Mouse (Mus musculus): ENCODE measurements around the gene Ttc28. TPM values are rescaled to one million over a fixed set of nuclear protein-coding genes. Genes with fewer than 3 reads are reported as not detected.
A peak's percentile ranks its signal among the peaks of the same experiment; 100 is the strongest.
"Not testable (repeated sequence)": the region's sequence is repeated elsewhere in the genome, so short reads cannot be mapped to it uniquely, and the experiment has no call there.

The Ttc28 gene
- total RNA-seq (2012; rRNA removed), result 5.2 and 5.8 TPM in 2 replicates

DNA sequence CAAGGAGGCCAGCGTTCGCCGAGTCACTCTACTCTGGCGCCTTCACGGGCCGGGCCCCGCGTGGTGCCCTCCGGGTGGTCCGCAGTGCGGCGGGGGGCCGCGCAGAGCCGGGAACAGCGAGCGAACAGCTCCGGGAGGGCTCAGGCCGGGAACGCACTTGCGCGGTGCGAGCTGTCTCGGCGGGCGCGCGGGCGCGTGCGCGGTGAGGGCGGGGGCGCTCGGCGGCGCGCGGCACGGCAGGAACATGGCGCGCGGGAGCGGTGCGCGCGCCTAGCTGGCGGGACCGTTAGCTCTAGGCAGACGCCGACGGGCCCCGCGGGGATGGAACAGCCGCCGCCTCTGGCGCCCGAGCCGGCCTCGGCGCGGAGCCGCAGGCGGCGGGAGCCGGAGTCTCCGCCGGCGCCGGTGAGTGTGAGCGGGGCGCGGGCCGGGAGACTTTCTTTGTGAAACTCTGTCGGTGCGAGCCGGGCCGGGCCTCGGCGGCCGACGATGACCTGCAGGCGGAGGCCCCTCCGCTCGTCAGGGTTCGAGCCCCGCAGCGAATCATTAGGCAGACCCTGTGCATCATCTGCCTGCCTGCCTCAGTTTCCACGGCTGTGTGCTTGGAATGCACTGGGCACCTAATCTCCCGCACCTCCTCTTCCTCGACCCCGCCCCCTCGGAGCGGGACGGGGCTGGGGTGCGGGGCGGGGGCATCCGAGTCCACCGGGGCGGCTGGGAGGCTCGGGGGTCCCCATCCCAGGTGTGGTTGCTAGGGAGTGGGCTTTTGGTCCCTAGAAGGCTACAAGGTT, at the start of gene Ttc28:
Gene Ttc28 (plus strand): TSS at position 220 of the 791 bp plus-strand sequence.
- H3K36me3 ChIP-seq (ENCODE audit: control insufficient read depth, insufficient read depth, low read length, poor library complexity, severe bottlenecking), result peaks cover 7% of the 10 kb centered on the region; the same call in 1 of the 2 replicates
- in situ Hi-C loops (cut with MboI; ENCODE audit: low sequenced_read_pairs in 2 of 2, unreplicated experiment in 2 of 2), result no loop called here
- peak; percentile 52 for DNase-seq (ENCODE audit: low read depth, low spot score)
- H3K9me3 ChIP-seq (ENCODE audit: control insufficient read depth, insufficient read depth, low read depth, low read length), result no peaks in the 10 kb centered on the region
- peaks cover 5% of the 10 kb centered on the region in 2 experiments; a peak in 2 of 4 replicates for H3K4me1 ChIP-seq (ENCODE audit: control insufficient read depth in 2 of 2, insufficient read depth in 2 of 2, low read length in 2 of 2, poor library complexity in 1 of 2)
- peak within 1 kb of the TSS; percentile 66 for H3K9ac ChIP-seq (ENCODE audit: insufficient read depth, low read depth, low read length, poor library complexity, severe bottlenecking)
- H3K27ac ChIP-seq (ENCODE audit: insufficient read depth, low read depth, low read length, poor library complexity, severe bottlenecking), result no peak within 1 kb of the TSS
- H3K4me3 ChIP-seq (ENCODE audit: insufficient read depth in 1 of 2, low read depth in 1 of 2, low read length in 2 of 2, poor library complexity in 1 of 2, severe bottlenecking in 1 of 2), result peak within 1 kb of the TSS; percentile 72 to 88
- TF ChIP-seq CHD2 (IDR thresholded peaks at IDR 0.05; ENCODE audit: low read depth, low read length) (no peak), ZC3H11A (IDR thresholded peaks at IDR 0.05; ENCODE audit: borderline replicate concordance, low read depth, low read length) (no peak), HCFC1 (IDR thresholded peaks at IDR 0.05; ENCODE audit: borderline replicate concordance, insufficient read depth, low read length) (no peak), MAFK (IDR thresholded peaks at IDR 0.05; ENCODE audit: insufficient read depth, low read depth, low read length) (no peak), ZNF384 (IDR thresholded peaks at IDR 0.05; ENCODE audit: low read depth, low read length) (no peak)

DNA sequence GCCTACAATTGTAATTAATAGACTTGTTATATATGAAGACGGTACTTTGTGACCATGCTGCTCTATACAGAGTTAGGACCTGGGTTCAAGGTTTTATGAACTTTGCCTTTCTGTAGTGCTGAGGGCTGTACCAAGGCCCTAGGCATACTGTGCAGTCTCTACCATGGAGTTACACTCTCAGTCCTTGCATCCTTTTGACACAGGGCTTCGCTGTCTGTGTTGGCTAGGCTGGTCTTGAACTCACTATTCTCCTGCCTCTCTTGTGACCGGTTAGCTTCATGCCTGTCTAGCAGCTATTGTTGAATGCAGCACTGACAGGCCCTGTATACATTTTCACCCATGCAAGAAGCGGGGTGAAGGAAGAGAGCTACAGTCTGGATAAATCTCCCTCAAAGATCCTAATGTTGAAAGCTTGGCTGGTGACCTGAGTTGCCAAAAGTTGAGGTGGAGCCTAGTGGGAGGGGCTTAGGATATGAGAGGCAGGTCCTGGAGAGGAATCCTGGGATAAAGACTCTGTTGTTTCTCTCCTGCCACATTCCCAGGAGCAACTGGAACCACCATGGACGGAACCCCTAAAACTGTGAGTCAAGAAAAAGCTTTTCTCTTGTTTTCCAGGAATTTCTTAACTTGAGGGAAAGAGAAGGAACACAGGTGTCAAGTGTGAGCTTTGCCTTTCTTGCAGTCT, 48.4 kb upstream of the Ttc28 start:
- no peak for DNase-seq (ENCODE audit: low read depth, low spot score)
- no peak for TF ChIP-seq ZNF384 (IDR thresholded peaks at IDR 0.05; ENCODE audit: low read depth, low read length)
- TF ChIP-seq HCFC1 (IDR thresholded peaks at IDR 0.05; ENCODE audit: borderline replicate concordance, insufficient read depth, low read length), result no peak
- TF ChIP-seq ZC3H11A (IDR thresholded peaks at IDR 0.05; ENCODE audit: borderline replicate concordance, low read depth, low read length), result no peak
- no peak for TF ChIP-seq CHD2 (IDR thresholded peaks at IDR 0.05; ENCODE audit: low read depth, low read length)
- no peak for TF ChIP-seq MAFK (IDR thresholded peaks at IDR 0.05; ENCODE audit: insufficient read depth, low read depth, low read length)
- H3K4me3 ChIP-seq (ENCODE audit: insufficient read depth in 1 of 2, low read depth in 1 of 2, low read length in 2 of 2, poor library complexity in 1 of 2, severe bottlenecking in 1 of 2), result no peak overlapping the region

DNA sequence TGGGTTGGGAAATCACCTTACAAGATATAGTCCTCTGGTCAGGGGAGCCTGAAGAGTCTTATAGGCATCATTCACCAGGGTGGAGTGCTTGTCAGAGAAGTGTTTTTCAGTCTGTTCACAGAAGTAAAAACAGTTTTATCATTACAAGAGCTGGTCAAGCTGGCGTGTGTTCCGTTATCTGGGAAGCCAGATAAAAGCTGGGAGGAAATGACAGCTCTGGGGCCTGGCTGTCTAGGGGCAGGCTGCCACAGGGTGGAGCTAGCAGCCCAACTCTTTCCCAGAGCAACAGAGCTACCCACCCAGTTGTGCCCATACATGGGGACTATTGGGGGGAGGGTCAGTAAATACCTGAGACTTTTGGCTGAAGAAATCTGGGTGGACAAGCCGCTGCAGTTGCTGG, 43.6 kb upstream of the Ttc28 start:
- Histone ChIP-seq H3K36me3 (ENCODE audit: control insufficient read depth, insufficient read depth, low read length, poor library complexity, severe bottlenecking) (peaks cover under 1% of the 10 kb centered on the region; the same call in 1 of the 2 replicates), H3K4me1 (ENCODE audit: control insufficient read depth in 2 of 2, insufficient read depth in 2 of 2, low read length in 2 of 2, poor library complexity in 1 of 2) (peaks cover 0 to 3% of the 10 kb centered on the region in 2 experiments; a peak in 1 of 4 replicates), H3K27ac (ENCODE audit: insufficient read depth, low read depth, low read length, poor library complexity, severe bottlenecking) (no peak overlapping the region), H3K9ac (ENCODE audit: insufficient read depth, low read depth, low read length, poor library complexity, severe bottlenecking) (no peak overlapping the region), H3K4me3 (ENCODE audit: insufficient read depth in 1 of 2, low read depth in 1 of 2, low read length in 2 of 2, poor library complexity in 1 of 2, severe bottlenecking in 1 of 2) (no peak overlapping the region), H3K9me3 (ENCODE audit: control insufficient read depth, insufficient read depth, low read depth, low read length) (no peaks in the 10 kb centered on the region)
- no peak for DNase-seq (ENCODE audit: low read depth, low spot score)
- in situ Hi-C loops (cut with MboI; ENCODE audit: low sequenced_read_pairs in 2 of 2, unreplicated experiment in 2 of 2), result no loop called here
- TF ChIP-seq HCFC1 (IDR thresholded peaks at IDR 0.05; ENCODE audit: borderline replicate concordance, insufficient read depth, low read length), result no peak
- no peak for TF ChIP-seq CHD2 (IDR thresholded peaks at IDR 0.05; ENCODE audit: low read depth, low read length)
- TF ChIP-seq MAFK (IDR thresholded peaks at IDR 0.05; ENCODE audit: insufficient read depth, low read depth, low read length), result no peak
- TF ChIP-seq ZC3H11A (IDR thresholded peaks at IDR 0.05; ENCODE audit: borderline replicate concordance, low read depth, low read length), result no peak
- no peak for TF ChIP-seq ZNF384 (IDR thresholded peaks at IDR 0.05; ENCODE audit: low read depth, low read length)

More for the DNA sequence above, 48.4 kb upstream of the Ttc28 start:
- Histone ChIP-seq H3K36me3 (ENCODE audit: control insufficient read depth, insufficient read depth, low read length, poor library complexity, severe bottlenecking) (no peaks in the 10 kb centered on the region; the same call in 1 of the 2 replicates), H3K9me3 (ENCODE audit: control insufficient read depth, insufficient read depth, low read depth, low read length) (no peaks in the 10 kb centered on the region), H3K4me1 (ENCODE audit: control insufficient read depth in 2 of 2, insufficient read depth in 2 of 2, low read length in 2 of 2, poor library complexity in 1 of 2) (peaks cover 0 to 1% of the 10 kb centered on the region in 2 experiments; a peak in 1 of 4 replicates), H3K9ac (ENCODE audit: insufficient read depth, low read depth, low read length, poor library complexity, severe bottlenecking) (no peak overlapping the region), H3K27ac (ENCODE audit: insufficient read depth, low read depth, low read length, poor library complexity, severe bottlenecking) (no peak overlapping the region)
- in situ Hi-C loops (cut with MboI; ENCODE audit: low sequenced_read_pairs in 2 of 2, unreplicated experiment in 2 of 2), result no loop called here

DNA sequence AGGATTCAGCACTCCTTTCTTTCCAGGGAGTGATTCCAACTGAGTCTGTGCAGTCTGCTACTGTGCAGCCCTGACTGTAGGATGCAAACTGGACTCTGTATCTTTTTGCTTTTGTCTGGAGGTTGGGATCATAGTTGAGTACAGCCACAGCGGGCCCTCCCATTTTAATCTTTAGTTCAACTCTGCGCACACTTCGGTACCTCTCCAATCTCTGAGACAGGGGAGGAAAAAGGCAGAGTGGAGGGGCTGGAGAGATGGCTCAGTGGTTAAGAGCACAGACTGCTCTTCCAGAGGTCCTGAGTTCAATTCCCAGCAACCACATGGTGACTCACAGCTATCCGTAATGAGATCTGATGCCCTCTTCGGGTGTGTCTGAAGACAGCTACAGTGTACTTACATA, 41.6 kb upstream of the Ttc28 start:
- H3K4me3 ChIP-seq (ENCODE audit: insufficient read depth in 1 of 2, low read depth in 1 of 2, low read length in 2 of 2, poor library complexity in 1 of 2, severe bottlenecking in 1 of 2); H3K27ac ChIP-seq (ENCODE audit: insufficient read depth, low read depth, low read length, poor library complexity, severe bottlenecking); H3K9ac ChIP-seq (ENCODE audit: insufficient read depth, low read depth, low read length, poor library complexity, severe bottlenecking); DNase-seq (ENCODE audit: low read depth, low spot score); H3K4me1 ChIP-seq (ENCODE audit: control insufficient read depth in 2 of 2, insufficient read depth in 2 of 2, low read length in 2 of 2, poor library complexity in 1 of 2); in situ Hi-C loops (cut with MboI; ENCODE audit: low sequenced_read_pairs in 2 of 2, unreplicated experiment in 2 of 2); H3K9me3 ChIP-seq (ENCODE audit: control insufficient read depth, insufficient read depth, low read depth, low read length): not testable (repeated sequence)
- peaks cover 14% of the 10 kb centered on the region for H3K36me3 ChIP-seq (ENCODE audit: control insufficient read depth, insufficient read depth, low read length, poor library complexity, severe bottlenecking)
